ENCODE assay signal across 9 mouse cellular contexts in the genomic region with DNA sequence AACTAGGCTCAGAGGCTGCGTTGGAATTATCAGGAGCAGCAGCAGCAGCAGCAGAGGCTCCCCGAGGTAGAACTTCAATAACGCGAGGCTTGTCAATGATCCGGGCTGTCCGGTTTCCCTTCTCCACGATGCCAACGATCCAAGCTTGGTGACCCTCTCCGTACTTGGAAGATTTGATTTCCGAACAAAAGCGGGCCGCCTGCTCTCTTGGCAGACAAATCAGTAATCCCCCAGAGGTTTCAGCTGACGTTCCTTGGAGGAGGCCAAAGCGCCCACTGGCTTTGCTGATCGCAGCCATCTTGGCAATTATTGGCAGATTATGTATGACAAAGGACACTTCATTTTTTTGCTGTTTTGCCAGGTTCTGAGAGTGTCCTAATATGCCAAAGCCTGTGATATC. TPM values are rescaled to one million over a fixed set of nuclear protein-coding genes. Genes with fewer than 3 reads are reported as not detected.
DNase-seq lines count a peak whose midpoint lies in the region; ATAC-seq and TF ChIP-seq lines count a peak whose summit lies in the region.
"Had no signal": no experiment of that assay in that cellular context is flagged by ENCODE, and none has a peak within 500 bp of the region (broad histone marks: within the 10 kb centered on the region; RNA-seq: fewer than 3 reads in every experiment).

No protein-coding gene starts in this region.

- in situ Hi-C loops in ES-E14 (cut with MboI; ENCODE audit: low sequenced_read_pairs in 2 of 2, unreplicated experiment in 2 of 2) = no loop called here

- no peak overlapping the region for H3K9ac ChIP-seq in heart, adult 2 months (ENCODE audit: low read depth, low read length)
- peak overlapping the region; percentile 96 for H3K9ac ChIP-seq in ES-E14 (ENCODE audit: insufficient read depth, low read depth, low read length, poor library complexity, severe bottlenecking)
- no peak overlapping the region for H3K9ac ChIP-seq in forebrain, embryonic 16.5 days (replicated peaks; ENCODE audit: low read depth, low read length)
- H3K9ac ChIP-seq in liver, embryonic 14.5 days (replicated peaks) = peak overlapping the region; percentile 72

- TF ChIP-seq POLR2A in heart, adult 2 months (IDR thresholded peaks at IDR 0.05; ENCODE audit: insufficient read depth, low read depth, low read length) = no peak

- H3K9me3 ChIP-seq in ES-E14 (ENCODE audit: control insufficient read depth, insufficient read depth, low read depth, low read length) = no peaks in the 10 kb centered on the region
- peaks cover 5% of the 10 kb centered on the region; the same call in 1 of the 2 replicates for H3K9me3 ChIP-seq in forebrain, embryonic 16.5 days (ENCODE audit: control insufficient read depth, low read length)
- H3K9me3 ChIP-seq in liver, embryonic 14.5 days (ENCODE audit: control insufficient read depth, low read length) = no peaks in the 10 kb centered on the region

- peak overlapping the region; percentile 82 for H3K4me3 ChIP-seq in heart, adult 2 months
- H3K4me3 ChIP-seq in ES-E14 (ENCODE audit: insufficient read depth in 1 of 2, low read depth in 1 of 2, low read length in 2 of 2, poor library complexity in 1 of 2, severe bottlenecking in 1 of 2) = peak overlapping the region; percentile 86 to 93
- no peak overlapping the region; the same call in 1 of the 2 replicates for H3K4me3 ChIP-seq in forebrain, embryonic 16.5 days (replicated peaks; ENCODE audit: low read length)
- H3K4me3 ChIP-seq in liver, embryonic 14.5 days (ENCODE audit: insufficient read depth in 1 of 2, low read depth in 2 of 2, low read length in 2 of 2) = peak overlapping the region; percentile 73 to 90

- ATAC-seq in forebrain, embryonic 16.5 days = no peak
- no peak for ATAC-seq in liver, embryonic 14.5 days (ENCODE audit: insufficient read depth)
- no peak for ATAC-seq in granulocyte monocyte progenitor cell, adult 5-6 weeks (replicated peaks; ENCODE audit: poor library complexity, severe bottlenecking)

- TF ChIP-seq EP300 in heart, adult 2 months (IDR thresholded peaks at IDR 0.05; ENCODE audit: insufficient read depth, low read depth, low read length) = no peak
- TF ChIP-seq EP300 in liver, embryonic 14.5 days (IDR thresholded peaks at IDR 0.05; ENCODE audit: low read depth) = no peak

- H3K27me3 ChIP-seq in heart, adult 2 months (ENCODE audit: control insufficient read depth, insufficient read depth, low read length) = no peaks in the 10 kb centered on the region
- no peaks in the 10 kb centered on the region for H3K27me3 ChIP-seq in forebrain, embryonic 16.5 days (replicated peaks; ENCODE audit: control insufficient read depth, insufficient read depth, low read length)
- H3K27me3 ChIP-seq in liver, embryonic 14.5 days (ENCODE audit: control insufficient read depth, insufficient read depth, low read length) = no peaks in the 10 kb centered on the region

- peak overlapping the region; percentile 84 for H3K4me2 ChIP-seq in forebrain, embryonic 16.5 days (ENCODE audit: low read length)
- H3K4me2 ChIP-seq in liver, embryonic 14.5 days (ENCODE audit: low read depth) = peak overlapping the region; percentile 93

- WGBS in heart, adult 2 months = 88% methylated on average over 15 of the region's 15 CpGs
- WGBS in forebrain, embryonic 16.5 days = 89% methylated on average over 15 of the region's 15 CpGs
- WGBS in liver, embryonic 14.5 days (ENCODE audit: insufficient replicate concordance) = 81% methylated on average over 15 of the region's 15 CpGs

- no peak for DNase-seq in heart, adult 2 months
- no peak for DNase-seq in heart, postnatal 25 days (ENCODE audit: low spot score)
- DNase-seq in ES-E14 (ENCODE audit: low read depth, low spot score) = no peak
- no peak for DNase-seq in liver, embryonic 14.5 days (ENCODE audit: low read depth in 3 of 3, low spot score in 3 of 3)
- no peak for DNase-seq in spleen, postnatal 14 days (ENCODE audit: low spot score in 2 of 2)
- no peak for DNase-seq in frontal cortex, postnatal 36 days (ENCODE audit: low spot score in 2 of 2)
- DNase-seq: lung, postnatal 36 days had no signal

- H3K79me2 ChIP-seq in heart, adult 2 months (replicated peaks; ENCODE audit: control insufficient read depth, insufficient read depth, low read length) = no peaks in the 10 kb centered on the region

- H3K36me3 ChIP-seq in heart, adult 2 months (ENCODE audit: control insufficient read depth, insufficient read depth, low read length) = peaks cover 5% of the 10 kb centered on the region; the same call in 1 of the 2 replicates
- peaks cover 11% of the 10 kb centered on the region for H3K36me3 ChIP-seq in ES-E14 (ENCODE audit: control insufficient read depth, insufficient read depth, low read length, poor library complexity, severe bottlenecking)
- peaks cover 11% of the 10 kb centered on the region for H3K36me3 ChIP-seq in forebrain, embryonic 16.5 days (ENCODE audit: control insufficient read depth, insufficient read depth)
- H3K36me3 ChIP-seq in liver, embryonic 14.5 days (replicated peaks; ENCODE audit: control insufficient read depth, insufficient read depth, low read depth) = peaks cover 8% of the 10 kb centered on the region

- H3K27ac ChIP-seq in heart, adult 2 months = no peak overlapping the region
- H3K27ac ChIP-seq in ES-E14 (ENCODE audit: insufficient read depth, low read depth, low read length, poor library complexity, severe bottlenecking) = no peak overlapping the region
- no peak overlapping the region for H3K27ac ChIP-seq in forebrain, embryonic 16.5 days (ENCODE audit: low read length)
- H3K27ac ChIP-seq in liver, embryonic 14.5 days = no peak overlapping the region

- TF ChIP-seq CTCF in heart, adult 2 months (IDR thresholded peaks at IDR 0.05) = no peak
- TF ChIP-seq CTCF in liver, embryonic 14.5 days (IDR thresholded peaks at IDR 0.05; ENCODE audit: low read depth) = no peak

- intact Hi-C loops in heart, adult 2 months (cut with DNase I) = no loop called here
- intact Hi-C loops in heart, postnatal 25 days (cut with DNase I) = no loop called here

- H3K4me1 ChIP-seq in heart, adult 2 months (ENCODE audit: control insufficient read depth, insufficient read depth, low read length) = peaks cover 5% of the 10 kb centered on the region
- H3K4me1 ChIP-seq in ES-E14 (ENCODE audit: control insufficient read depth in 2 of 2, insufficient read depth in 2 of 2, low read length in 2 of 2, poor library complexity in 1 of 2) = no peaks in the 10 kb centered on the region; a peak in 1 of 4 replicates
- peaks cover 27% of the 10 kb centered on the region for H3K4me1 ChIP-seq in forebrain, embryonic 16.5 days (replicated peaks; ENCODE audit: control insufficient read depth, insufficient read depth, low read length)
- H3K4me1 ChIP-seq in liver, embryonic 14.5 days (replicated peaks; ENCODE audit: control insufficient read depth in 2 of 2, insufficient read depth in 2 of 2, low read length in 1 of 2) = peaks cover 6 to 26% of the 10 kb centered on the region in 2 experiments

RNA-seq across cellular contexts. Expression of a gene that starts 1.3 kb away (rescaled TPM):
- 10 to 100 TPM; 27.2 to 32.9 TPM for total RNA-seq in heart, adult 2 months (2021)
- 14.8 and 22.5 TPM in 2 replicates for polyA plus RNA-seq in heart, adult 2 months (2012; rRNA removed)
- total RNA-seq in heart, postnatal 25 days (2021) = 10 to 100 TPM; 27.8 to 30.0 TPM
- total RNA-seq in ES-E14 (2012; rRNA removed) = 104 and 113 TPM in 2 replicates
- polyA plus RNA-seq in forebrain, embryonic 16.5 days (2015; fragmentation: Nextera tagmentation; extraction: Ambion mirVana) = 48.3 and 49.2 TPM in 2 replicates
- polyA plus RNA-seq in liver, embryonic 14.5 days (2012; rRNA removed) = 35.0 and 44.9 TPM in 2 replicates
- 143 and 155 TPM in 2 replicates for polyA plus RNA-seq in liver, embryonic 14.5 days (2014; fragmentation: Nextera tagmentation; extraction: Ambion mirVana)
- total RNA-seq in granulocyte monocyte progenitor cell, adult 5-6 weeks (2014; fragmentation: Nextera tagmentation) = 63.0 and 70.4 TPM in 2 replicates
- total RNA-seq in granulocyte monocyte progenitor cell, adult 5-6 weeks (2017) = 158 and 176 TPM in 2 replicates

RNA-seq across cellular contexts. Expression of a gene that starts 12.1 kb away (rescaled TPM):
- total RNA-seq in heart, adult 2 months (2021) = 10 to 100 TPM; 38.7 to 44.6 TPM
- polyA plus RNA-seq in heart, adult 2 months (2012; rRNA removed) = 42.0 and 46.6 TPM in 2 replicates
- 10 to 100 TPM; 46.7 to 47.5 TPM for total RNA-seq in heart, postnatal 25 days (2021)
- 391 and 461 TPM in 2 replicates for total RNA-seq in ES-E14 (2012; rRNA removed)
- 143 and 147 TPM in 2 replicates for polyA plus RNA-seq in forebrain, embryonic 16.5 days (2015; fragmentation: Nextera tagmentation; extraction: Ambion mirVana)
- polyA plus RNA-seq in liver, embryonic 14.5 days (2012; rRNA removed) = 62.2 and 82.9 TPM in 2 replicates
- polyA plus RNA-seq in liver, embryonic 14.5 days (2014; fragmentation: Nextera tagmentation; extraction: Ambion mirVana) = 104 and 117 TPM in 2 replicates
- 99.5 and 126 TPM in 2 replicates for total RNA-seq in granulocyte monocyte progenitor cell, adult 5-6 weeks (2014; fragmentation: Nextera tagmentation)
- 68.9 and 72.0 TPM in 2 replicates for total RNA-seq in granulocyte monocyte progenitor cell, adult 5-6 weeks (2017)

RNA-seq across cellular contexts. Expression of a gene that starts 23.5 kb away (rescaled TPM):
- 1 to 10 TPM; 1.7 to 2.3 TPM for total RNA-seq in heart, adult 2 months (2021)
- polyA plus RNA-seq in heart, adult 2 months (2012; rRNA removed) = 3.0 and 5.0 TPM in 2 replicates
- total RNA-seq in heart, postnatal 25 days (2021) = 1 to 10 TPM; 1.2 to 2.0 TPM
- total RNA-seq in ES-E14 (2012; rRNA removed) = 1.8 and 2.2 TPM in 2 replicates
- 0.16 and 0.20 TPM in 2 replicates for polyA plus RNA-seq in forebrain, embryonic 16.5 days (2015; fragmentation: Nextera tagmentation; extraction: Ambion mirVana)
- 6.4 and 6.7 TPM in 2 replicates for polyA plus RNA-seq in liver, embryonic 14.5 days (2012; rRNA removed)
- 4.0 and 4.8 TPM in 2 replicates for polyA plus RNA-seq in liver, embryonic 14.5 days (2014; fragmentation: Nextera tagmentation; extraction: Ambion mirVana)
- 57.2 and 65.5 TPM in 2 replicates for total RNA-seq in granulocyte monocyte progenitor cell, adult 5-6 weeks (2014; fragmentation: Nextera tagmentation)
- total RNA-seq in granulocyte monocyte progenitor cell, adult 5-6 weeks (2017) = 22.4 and 27.1 TPM in 2 replicates

RNA-seq across cellular contexts. Expression of a gene that starts 28.5 kb away (rescaled TPM):
- 10 to 100 TPM; 14.7 to 21.0 TPM for total RNA-seq in heart, adult 2 months (2021)
- polyA plus RNA-seq in heart, adult 2 months (2012; rRNA removed) = 16.9 and 30.0 TPM in 2 replicates
- 10 to 100 TPM; 17.1 to 20.9 TPM for total RNA-seq in heart, postnatal 25 days (2021)
- 18.7 and 21.6 TPM in 2 replicates for total RNA-seq in ES-E14 (2012; rRNA removed)
- polyA plus RNA-seq in forebrain, embryonic 16.5 days (2015; fragmentation: Nextera tagmentation; extraction: Ambion mirVana) = 59.1 and 66.6 TPM in 2 replicates
- 19.6 and 21.6 TPM in 2 replicates for polyA plus RNA-seq in liver, embryonic 14.5 days (2012; rRNA removed)
- 11.0 TPM in 2 replicates for polyA plus RNA-seq in liver, embryonic 14.5 days (2014; fragmentation: Nextera tagmentation; extraction: Ambion mirVana)
- total RNA-seq in granulocyte monocyte progenitor cell, adult 5-6 weeks (2014; fragmentation: Nextera tagmentation) = 4.9 and 7.8 TPM in 2 replicates
- total RNA-seq in granulocyte monocyte progenitor cell, adult 5-6 weeks (2017) = 5.9 and 10.6 TPM in 2 replicates

RNA-seq across cellular contexts. Expression of a gene that starts 39.6 kb away (rescaled TPM):
- total RNA-seq in heart, adult 2 months (2021) = 1 to 10 TPM; 2.5 to 4.7 TPM
- polyA plus RNA-seq in heart, adult 2 months (2012; rRNA removed) = 6.2 and 13.0 TPM in 2 replicates
- 1 to 10 TPM; 3.2 to 6.7 TPM for total RNA-seq in heart, postnatal 25 days (2021)
- 85.8 and 128 TPM in 2 replicates for total RNA-seq in ES-E14 (2012; rRNA removed)
- polyA plus RNA-seq in forebrain, embryonic 16.5 days (2015; fragmentation: Nextera tagmentation; extraction: Ambion mirVana) = 18.8 and 26.5 TPM in 2 replicates
- 10.3 and 16.1 TPM in 2 replicates for polyA plus RNA-seq in liver, embryonic 14.5 days (2012; rRNA removed)
- 7.0 TPM in 2 replicates for polyA plus RNA-seq in liver, embryonic 14.5 days (2014; fragmentation: Nextera tagmentation; extraction: Ambion mirVana)
- total RNA-seq in granulocyte monocyte progenitor cell, adult 5-6 weeks (2014; fragmentation: Nextera tagmentation) = 17.1 and 23.3 TPM in 2 replicates
- total RNA-seq in granulocyte monocyte progenitor cell, adult 5-6 weeks (2017) = 29.1 and 33.3 TPM in 2 replicates

Comparison
In these comparisons a context has a peak if more than half of its experiments do, and no peak if none do; other contexts are left out.
1. H3K9ac ChIP-seq: peak in ES-E14 (single experiment) and liver, embryonic 14.5 days (single experiment); none in heart, adult 2 months (single experiment) and forebrain, embryonic 16.5 days (single experiment).